Mouse (Mus musculus): ENCODE measurements around the gene Epha1.

DNA sequence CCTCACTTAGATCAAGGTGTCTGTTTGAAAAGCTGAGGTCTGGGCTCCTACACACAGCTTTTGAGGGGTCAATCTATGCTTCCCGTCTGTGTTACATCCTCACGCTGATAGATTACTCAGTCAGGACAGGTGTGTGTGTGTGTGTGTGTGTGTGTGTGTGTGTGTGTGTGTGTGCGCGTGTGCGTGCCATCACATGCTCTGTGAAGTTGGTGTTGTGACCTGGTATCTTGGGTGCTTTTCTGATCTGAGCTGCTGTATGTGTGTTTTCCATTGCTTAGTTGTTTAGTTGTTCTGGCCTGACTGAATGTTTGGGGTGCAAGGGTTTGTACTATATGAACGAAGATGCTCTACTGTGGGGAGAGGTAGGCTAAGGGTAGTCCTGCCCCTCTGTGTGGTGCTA is 17.7 kb downstream of the Epha1 start:
- TF ChIP-seq CTCF (IDR thresholded peaks at IDR 0.05; ENCODE audit: insufficient read depth, low read depth, low read length) (no peak), POLR2A (IDR thresholded peaks at IDR 0.05; ENCODE audit: insufficient read depth, low read depth, low read length) (no peak)
